Mouse (Mus musculus) cerebellum, adult 11 months (tissue): ENCODE results near the gene Foxp1.

ENCODE experiments used
- DNase-seq: peaks from one replicate; pipeline ENCODE4 v3.0.0; 2022

The Foxp1 gene

DNA sequence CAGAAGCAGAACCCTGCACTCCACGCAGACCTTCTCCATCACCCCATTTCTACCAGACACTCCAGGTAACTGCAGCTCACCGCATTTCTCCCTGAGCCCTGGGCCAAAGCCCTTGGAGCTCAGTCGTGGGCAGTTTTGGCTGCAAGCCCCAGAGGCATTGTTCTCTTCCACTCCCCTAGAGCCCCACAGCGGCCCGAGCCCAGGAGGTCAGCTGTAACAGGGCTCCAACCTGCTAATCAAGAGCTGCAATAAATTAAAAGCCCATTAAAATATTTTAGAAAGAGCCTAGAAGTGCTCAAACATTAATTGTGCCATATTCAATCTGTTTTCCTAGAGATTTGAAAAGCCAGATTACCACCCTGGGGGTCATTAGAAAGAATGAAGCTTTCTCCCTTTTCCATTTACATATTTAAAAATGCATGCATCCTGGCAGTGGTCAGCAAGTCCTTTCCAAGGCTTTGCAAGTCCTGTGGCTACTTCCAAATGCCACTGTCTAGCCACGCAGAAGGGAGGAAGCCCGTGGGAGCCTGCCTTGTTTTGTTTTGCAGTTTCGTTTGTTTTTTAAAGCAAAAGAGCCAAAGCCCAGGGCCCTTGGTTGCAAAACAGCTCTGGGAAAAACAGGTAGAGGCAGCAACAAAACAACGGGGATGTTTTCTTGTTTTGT, 83.2 kb downstream of the Foxp1 start:
- no peak for DNase-seq

DNA sequence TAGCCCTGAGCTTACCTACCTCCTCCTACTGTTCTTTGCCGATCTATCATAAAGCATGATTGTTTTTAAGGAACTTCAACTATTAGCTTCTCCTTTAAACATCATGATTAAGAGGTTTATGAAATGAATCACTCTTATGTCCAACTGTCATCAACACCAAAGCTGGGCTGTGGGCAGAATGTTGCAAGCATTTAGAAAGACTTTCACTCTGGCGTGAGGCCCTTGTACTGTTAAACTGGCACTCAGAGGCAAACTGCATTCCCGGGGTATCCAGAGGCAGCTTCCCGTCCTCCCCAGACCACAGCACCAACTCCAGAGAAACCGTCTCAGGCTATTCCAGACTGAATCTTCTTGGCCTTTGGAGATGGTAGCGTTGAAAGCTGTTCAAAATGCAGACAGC, 86.2 kb downstream of the Foxp1 start:
- DNase-seq, result no peak

DNA sequence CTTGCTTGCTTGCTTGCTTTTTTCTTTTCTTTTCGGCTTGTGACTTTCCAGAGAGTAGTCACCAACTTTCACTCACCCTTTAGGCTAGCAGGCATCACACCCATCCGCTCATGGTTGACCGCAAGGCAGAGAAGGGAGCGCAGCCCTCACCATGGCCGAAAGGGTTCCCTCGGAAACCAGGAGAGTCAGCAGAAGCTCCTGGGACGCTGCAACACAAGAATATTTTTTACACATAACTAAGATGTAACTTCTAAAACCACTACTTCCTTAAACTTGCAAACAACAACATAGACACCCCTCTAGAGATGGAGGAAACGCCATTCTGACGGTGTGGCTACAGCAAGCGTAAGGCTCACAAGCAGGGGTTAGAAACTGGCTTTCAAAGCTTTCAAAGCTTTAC, 87.4 kb downstream of the Foxp1 start:
- DNase-seq, result no peak

DNA sequence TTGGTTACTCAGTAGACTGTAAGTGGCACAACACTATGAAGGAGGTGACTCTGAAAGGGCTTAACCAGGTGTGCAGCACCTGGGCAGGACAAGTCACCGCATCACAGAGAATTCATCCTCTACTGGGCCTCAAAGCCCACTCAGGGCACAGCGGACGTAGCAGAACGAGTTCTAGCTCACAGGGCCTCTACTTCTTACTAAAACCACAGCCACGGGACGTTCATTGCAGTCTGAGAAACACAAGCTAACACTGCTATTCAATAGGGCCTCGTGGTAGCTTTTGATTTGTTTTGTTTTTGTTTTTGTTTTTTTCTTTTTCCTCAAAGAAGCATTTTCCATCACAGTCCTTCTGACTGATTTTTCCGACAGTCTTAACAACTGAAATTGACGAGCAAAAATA, 89.5 kb downstream of the Foxp1 start:
- DNase-seq, result no peak

DNA sequence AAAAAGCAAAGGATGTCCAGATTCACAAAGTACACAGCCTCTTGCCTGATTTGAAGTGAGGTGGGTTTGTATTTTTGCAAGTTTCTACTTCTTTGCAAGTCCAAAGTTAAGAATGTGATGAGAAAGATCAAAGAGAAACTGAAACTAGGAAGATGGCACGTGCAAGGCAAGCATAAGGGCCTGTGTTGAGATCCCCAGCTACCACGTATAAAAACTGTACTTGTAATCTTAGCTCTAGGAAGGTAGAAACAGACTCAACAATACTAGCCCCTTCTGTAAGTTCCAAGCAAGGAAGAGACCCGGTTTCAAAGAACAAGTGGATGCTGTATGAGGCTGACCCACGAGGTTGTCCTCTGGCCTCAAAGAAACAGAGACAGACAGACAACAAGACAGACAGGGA, 90.6 kb downstream of the Foxp1 start:
- DNase-seq, result no peak

DNA sequence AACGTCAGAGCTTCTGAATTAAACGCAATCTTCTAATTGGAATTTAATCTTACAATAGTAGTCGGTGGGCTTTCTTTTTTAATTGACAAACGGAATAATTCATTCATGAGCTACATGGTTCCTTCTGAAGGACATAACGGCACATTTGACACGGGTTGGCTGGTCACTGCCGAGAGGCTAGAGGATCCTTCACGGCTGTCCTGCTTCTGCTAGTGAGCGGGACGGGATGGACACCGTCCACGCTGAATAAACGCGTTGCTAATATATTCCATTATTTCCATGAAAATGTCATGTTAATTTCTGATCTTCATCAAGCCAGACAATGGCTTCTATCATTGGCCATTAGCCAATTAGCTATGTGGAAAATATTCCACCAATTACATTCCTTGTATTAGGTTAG, 92.0 kb downstream of the Foxp1 start:
- DNase-seq, result no peak

DNA sequence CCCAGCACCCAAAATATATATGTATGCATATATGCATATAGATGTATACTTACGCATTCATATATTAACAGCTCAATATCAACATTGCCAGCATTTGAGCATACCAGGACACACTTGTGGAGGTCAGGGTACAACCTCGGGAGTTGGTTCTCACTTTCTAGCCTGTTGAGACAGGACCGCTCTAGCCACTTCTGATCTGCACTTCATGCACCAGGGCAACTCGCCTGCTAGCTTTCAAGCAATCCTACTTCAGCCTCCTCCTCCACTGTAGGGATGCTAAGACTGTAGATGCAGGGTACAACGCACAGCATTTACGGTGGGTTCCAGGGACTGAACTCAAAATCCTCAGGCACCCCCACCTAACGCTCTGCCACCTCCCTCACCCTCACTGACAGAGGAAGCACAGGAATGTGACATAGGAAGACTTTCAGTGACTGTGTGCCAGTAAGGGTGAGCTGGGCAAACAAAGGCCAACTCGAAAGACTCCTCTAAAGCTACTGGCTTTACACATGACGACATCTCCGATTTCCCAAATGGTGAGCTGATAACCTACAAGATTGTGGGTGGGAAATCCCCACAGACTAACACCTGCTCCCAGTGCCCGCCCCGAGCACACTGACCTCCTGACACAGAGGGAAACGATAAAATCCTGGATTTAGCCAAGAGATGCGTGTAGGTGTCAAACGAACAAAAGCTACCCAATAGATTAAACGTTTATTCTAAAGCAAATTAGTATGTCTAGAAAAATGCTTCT, 93.0 kb downstream of the Foxp1 start:
- no peak for DNase-seq

DNA sequence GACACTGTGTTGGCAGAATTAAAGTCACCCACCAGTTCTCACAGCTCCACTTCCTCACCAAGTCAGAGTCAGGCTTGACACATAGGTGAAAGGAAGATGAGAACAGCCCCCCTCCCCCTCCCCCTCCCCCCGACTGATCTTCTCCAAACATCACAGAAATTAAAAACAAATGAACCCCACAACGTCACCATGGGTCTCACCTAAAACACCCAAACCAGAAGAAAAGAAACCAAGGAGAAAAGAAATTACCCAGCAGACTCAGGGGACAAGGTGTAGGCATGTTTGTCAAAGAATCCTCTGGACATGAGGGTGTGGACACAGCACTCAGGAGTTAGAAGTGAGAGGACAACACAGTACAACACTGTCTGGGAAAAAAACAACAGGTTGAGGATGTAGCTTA, 93.6 kb downstream of the Foxp1 start:
- DNase-seq, result no peak

DNA sequence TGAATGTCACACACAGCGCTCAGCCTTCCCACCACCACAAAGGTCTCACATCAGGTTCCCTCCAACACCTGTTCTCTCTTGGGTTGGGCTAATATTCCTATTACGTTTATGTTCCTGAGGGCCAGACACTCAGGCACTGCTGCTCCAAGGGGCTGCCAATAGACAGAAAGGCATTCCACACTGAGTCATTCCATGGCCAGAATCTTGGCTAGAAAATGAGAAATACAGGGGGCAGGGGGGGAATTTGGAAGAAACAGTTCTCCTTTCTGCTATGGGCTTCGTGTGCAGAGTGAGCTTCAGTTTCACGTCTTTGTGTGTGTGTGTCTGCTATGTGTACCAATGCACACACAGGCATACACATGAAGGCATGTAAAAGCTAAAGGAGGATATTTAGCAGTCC, 95.2 kb downstream of the Foxp1 start:
- DNase-seq, result no peak

DNA sequence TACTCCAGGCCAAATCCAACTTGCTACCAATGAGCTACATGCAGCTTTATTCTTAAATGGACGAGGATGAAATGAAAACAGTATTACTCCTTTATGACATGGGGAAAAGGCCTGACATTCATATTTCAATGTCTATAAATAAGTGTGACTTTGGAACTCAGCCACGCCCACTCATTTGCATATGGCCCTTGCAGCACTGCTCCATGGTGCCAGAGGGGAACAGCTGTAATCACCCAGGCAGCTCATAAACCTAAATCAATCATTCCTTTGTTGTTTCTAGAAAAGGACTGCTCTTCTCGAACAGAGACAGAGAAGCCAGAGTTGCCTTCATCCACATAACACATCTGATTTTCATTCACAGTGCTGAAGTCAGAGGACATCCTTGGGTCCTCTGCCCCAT, 97.5 kb downstream of the Foxp1 start:
- no peak for DNase-seq

DNA sequence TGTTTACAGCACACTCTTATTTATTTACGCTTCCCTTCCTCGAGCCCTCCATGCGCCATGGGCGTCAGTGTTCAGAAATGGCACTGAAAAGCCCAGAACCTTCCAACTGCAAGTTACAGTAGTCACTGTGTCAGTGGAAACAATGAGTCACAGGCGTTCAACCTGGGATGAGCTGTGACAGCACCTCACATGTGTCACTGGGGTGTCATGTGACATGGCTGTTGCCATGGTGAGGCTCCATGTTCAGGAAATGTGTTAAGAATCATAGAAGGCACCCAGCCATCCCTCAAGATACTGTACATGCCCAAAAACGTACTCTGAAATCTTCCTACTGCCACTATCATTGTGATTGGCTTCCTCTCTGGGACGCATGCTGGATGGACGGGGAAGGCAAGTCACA, 101.9 kb downstream of the Foxp1 start:
- DNase-seq, result no peak

DNA sequence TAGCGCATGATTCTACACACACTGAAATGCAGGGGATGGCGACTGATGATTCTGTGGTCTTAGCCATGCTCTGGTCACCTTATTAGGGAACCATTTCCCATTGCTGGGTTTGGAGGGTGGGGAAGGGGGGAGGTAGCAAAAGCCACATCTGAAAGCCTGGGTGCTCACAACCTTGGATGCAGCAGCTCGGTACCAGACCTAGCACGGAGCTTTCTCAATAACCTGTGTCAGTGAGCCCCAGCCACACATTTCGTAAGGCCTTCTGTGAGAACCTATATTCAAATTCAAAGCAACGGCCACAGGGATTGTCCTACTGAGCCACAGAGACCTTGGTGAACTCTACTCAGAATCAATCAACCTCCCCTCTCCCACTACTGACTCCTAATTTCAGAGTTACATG, 109.9 kb downstream of the Foxp1 start:
- no peak for DNase-seq

DNA sequence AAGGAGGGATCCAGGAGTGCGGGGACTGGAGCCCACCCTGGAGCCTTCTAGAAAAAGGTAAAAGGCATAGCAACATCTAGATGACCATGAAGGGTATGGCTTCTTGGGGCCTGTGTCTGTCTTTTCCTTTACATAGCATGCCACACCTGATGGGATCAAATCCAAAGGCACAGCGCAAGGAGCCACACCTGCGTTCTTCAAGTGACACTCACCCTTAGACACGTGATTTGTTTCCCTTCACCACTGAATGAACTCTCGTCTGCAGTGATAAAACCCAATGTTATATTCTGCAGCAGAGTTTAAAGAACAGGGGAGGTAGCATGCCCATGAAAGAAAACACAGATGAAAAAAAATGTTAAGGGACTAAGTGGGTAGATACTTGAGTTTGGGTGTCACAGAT, 112.9 kb downstream of the Foxp1 start:
- no peak for DNase-seq

DNA sequence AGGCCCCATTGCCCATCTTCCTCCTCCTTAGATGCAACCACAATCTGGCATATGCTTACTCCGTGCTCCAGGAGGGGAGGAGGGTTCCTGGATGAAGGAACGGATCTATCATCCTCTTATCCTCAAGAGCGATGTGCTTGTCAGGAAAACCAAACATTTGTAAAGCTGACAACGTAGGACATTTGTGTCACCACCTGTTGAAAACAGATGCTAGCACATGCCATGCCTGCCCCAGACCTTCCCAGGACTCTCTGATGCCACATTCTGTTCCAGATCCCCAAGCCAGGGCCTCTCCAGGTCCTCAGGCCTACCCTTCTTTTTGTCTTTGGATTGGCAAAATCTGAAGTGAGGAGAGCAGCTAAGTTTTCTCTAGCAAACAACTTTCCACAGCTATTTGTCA, 113.6 kb downstream of the Foxp1 start:
- DNase-seq, result no peak

DNA sequence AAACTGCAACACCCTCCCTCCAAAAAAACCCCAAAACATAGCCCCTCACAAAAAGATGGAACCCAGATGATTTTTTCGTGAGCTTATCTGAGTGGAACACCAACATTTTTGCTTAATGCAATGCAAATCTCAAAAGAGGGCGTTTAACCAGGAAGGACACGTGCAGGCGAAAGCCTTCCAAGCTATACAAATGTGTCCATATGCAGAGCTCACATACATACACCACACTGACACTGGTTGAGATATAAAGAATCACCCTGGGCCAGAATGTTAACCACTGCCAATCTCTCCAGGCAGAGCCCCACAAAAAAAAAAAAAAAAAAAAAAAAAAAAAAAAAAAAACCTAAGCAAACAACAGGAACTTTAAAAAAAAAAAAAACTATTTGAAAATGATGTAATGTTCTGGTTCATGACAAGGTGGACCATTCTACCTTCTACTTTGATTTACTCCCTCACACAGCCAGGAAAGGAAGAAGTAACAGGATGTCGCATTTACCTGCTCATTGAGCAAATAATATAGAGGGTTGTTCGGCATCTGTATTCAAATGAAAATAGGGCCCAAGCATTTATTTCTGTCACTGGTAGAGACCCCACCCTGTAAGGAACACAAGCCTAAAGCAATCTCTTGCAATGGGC, 118.6 kb downstream of the Foxp1 start:
- no peak for DNase-seq

DNA sequence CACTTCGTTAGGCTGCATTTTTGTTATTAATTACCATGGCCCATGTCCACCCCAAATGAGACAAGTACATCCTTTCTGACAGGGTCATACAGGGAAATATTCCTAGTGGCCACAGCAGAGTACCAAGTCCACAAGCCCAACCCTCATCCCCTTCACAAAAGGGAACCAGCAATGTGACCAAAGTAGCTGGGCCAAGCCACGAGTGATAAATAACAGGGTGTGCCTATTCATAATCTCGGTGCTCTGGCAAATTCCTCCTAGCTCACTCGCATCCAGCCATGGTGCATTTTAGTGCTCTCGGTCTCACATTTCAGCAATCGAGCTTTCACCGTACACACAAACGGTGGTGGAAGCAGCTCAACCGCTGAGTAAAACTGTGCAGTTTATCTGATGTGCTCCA, 119.6 kb downstream of the Foxp1 start:
- DNase-seq, result no peak

DNA sequence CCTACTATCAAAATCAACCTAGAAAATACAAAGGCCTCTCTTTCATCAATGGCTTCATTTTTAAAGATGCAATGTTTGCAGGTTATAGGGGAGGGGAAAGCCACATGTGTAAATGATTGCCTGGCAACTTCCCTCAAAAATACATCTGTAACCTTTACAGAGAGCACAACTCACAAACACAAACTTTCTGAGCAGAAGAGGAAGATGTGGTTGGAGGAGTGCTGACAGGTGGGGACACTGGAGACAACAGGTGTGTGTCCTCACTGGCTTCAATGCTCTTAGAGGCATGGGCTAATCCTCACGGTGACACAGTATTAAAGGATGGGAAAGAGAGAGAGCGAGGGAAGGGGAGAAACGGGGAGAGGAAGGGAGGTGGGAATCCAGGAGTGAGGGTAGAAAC, 120.2 kb downstream of the Foxp1 start:
- DNase-seq, result no peak

DNA sequence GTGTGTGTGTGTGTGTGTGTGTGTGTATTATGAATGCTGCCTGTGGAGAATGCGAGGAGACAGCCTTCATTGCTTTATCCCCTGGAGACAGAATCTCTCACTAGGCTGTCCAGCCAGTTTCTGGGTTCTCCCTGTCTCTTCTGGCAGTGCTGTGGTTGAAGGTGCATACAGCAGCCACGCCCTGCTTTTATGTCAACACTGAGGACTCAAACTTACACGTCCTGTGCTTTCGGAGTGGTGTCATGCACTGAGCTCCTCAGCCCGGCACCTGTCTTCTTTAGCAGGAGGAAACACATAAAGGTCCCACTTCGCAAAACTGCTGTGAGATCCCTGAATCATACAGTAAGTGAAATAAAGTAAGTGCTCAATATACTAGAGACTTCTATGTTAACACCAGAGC, 120.7 kb downstream of the Foxp1 start:
- DNase-seq, result no peak

DNA sequence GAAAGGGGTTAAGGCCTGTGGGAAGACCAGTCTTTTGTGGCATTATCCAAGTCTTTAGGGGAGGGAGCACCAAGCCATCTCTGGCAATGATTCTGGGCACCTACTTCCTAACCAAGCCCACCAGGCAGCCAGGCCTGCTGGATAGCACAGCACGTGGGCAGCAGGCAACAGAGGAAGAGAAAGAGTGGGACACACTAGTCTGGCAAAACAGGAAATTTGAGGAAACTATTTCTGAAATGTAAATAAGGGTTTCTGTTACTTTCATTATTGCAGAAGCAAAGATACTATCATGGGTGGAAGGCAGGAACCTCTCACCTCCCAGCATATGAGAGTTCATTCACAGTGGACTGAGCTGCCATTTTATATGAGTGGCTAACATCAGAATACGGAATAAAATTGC, 121.3 kb downstream of the Foxp1 start:
- no peak for DNase-seq

DNA sequence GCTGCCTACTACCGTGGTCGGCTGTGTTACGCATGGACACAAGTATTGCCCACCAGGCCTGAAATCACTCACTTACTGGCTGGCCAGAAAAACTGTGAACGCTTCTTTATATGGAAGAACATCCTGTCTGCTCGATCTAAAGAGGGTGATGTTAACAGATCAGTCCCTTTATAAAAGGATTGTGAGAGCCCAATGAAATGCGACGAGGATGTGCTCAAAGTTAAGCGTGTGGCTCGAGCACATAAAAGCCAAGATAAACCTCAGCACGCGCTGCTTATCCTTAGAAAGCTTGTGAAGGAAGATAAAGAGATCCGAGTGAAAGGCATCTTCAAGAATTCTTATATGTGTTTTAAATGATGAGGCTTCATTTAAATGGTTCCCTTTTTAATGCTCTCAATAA, 126.8 kb downstream of the Foxp1 start:
- no peak for DNase-seq

DNA sequence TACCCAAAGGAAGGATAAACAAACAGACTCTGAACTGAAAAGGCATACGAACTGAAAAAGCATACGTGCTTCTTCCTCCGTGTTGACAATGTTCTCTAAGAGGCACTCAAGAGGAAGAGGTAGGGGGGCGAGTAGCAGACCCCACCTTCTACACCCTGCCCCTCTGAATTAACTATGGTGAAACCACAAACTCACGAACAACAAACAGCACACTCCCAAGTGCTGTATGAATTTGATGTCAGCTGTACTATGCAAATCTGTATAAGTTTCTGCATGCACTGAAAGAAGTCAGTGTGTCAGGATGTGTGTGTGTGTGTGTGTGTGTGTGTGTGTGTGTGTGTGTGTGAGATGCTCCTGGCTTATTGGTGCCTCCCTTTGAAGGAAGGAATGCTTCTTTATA, 127.7 kb downstream of the Foxp1 start:
- no peak for DNase-seq

DNA sequence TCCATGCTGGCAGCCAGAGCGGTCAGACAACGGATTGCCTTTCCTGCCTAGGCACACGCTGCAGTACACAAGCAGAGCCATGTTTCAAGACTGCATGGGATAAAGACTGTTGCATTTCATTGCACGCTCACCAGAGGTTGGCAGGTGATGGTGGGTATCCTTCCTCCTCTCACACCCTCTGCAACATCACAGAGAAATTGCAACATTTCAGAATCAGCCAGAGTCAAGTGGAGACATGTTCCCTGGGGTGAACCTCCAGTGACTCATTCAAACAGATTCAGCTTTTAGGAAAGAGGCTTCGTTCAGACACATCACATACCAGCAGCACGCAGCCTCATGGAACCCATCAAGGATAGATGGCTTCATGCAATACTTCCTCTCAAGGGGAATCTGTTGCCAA, 130.0 kb downstream of the Foxp1 start:
- no peak for DNase-seq

DNA sequence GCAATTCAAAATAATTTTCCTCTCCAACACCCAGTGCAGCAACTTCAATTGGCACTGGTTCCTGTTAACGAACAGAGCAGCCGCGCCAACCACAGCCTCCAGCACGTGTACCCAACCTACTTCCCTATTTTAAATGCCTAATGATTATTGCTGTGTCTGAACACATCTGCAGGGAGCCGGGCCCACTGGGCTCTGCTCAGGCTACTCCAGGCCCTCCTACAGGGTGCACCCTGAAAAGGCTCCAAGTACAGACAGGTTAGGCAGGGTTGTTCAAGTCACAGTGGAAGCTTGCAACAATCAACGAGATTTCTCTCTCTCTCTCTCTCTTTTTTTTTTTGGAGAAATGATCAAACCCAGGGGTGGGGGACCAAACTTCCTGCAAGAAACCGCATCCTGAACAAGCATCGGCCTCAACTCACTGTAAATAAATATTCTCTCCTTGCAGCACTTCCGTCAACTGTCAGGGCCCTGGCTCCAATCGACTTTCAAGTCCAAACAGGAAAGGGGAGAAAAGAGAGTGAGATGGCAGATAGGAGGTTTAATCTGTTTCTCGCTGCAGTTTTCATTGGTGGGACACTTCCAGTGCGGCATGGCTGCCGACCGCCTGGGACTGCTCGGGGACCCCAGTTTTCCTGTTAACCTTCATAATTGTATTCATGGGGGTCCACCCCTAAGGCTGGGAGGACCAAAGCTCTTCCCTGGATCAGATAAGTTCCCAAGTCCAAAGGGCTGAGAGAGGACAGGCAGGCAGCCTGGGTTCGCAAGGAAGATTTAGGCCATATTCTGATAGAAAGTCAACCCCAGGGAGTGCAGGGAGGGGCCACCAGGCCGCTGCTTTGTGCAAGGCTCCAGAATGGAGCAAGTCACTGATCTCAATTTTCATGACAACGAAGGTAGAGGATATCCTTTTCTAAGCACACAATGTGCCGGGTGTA, 133.5 kb downstream of the Foxp1 start:
- no peak for DNase-seq
